Mouse (Mus musculus): Measurements from ENCODE around the gene Tfeb. TPM values are rescaled to one million over a fixed set of nuclear protein-coding genes. Genes with fewer than 3 reads are reported as not detected.

The Tfeb gene
- polyA plus RNA-seq, 1 experiment from 2014 or later, result 30.7 TPM

- Histone ChIP-seq H3K27me3 (replicated peaks; ENCODE audit: control insufficient read depth, insufficient read depth, low read length) (no peaks in the 10 kb centered on the region), H3K4me2 (ENCODE audit: low read depth, low read length) (no peak overlapping the region), H3K4me3 (ENCODE audit: low read length) (no peak overlapping the region), H3K9me3 (ENCODE audit: control insufficient read depth, low read length) (peaks cover 6% of the 10 kb centered on the region; the same call in 1 of the 2 replicates), H3K9ac (ENCODE audit: low read depth, low read length) (no peak overlapping the region), H3K27ac (ENCODE audit: low read length) (no peak overlapping the region), H3K4me1 (ENCODE audit: control insufficient read depth, insufficient read depth, low read length) (peaks cover 13% of the 10 kb centered on the region), H3K36me3 (ENCODE audit: control insufficient read depth, insufficient read depth, low read length) (no peaks in the 10 kb centered on the region)
- no peak for ATAC-seq
- 77% methylated on average over 11 of the region's 11 CpGs for WGBS
These were observed 32.8 kb downstream of the Tfeb start for GRCm38 (mm10) chr17:47769389-47770299.

GRCm38 (mm10) chr17:47773604-47774003 is 36.8 kb downstream of the Tfeb start:
- 58% methylated on average over 6 of the region's 6 CpGs for WGBS
- no peak for ATAC-seq
- Histone ChIP-seq H3K27ac (ENCODE audit: low read length) (0 out of 2 replicates have a peak overlapping the region, but pooled peaks have one; percentile 3), H3K4me1 (ENCODE audit: control insufficient read depth, insufficient read depth, low read length) (0 out of 2 replicates have a peak, but pooled peaks cover 2% of the 10 kb centered on the region), H3K9ac (ENCODE audit: low read depth, low read length) (no peak overlapping the region), H3K4me3 (ENCODE audit: low read length) (no peak overlapping the region), H3K36me3 (ENCODE audit: control insufficient read depth, insufficient read depth, low read length) (no peaks in the 10 kb centered on the region), H3K4me2 (ENCODE audit: low read depth, low read length) (no peak overlapping the region), H3K27me3 (replicated peaks; ENCODE audit: control insufficient read depth, insufficient read depth, low read length) (no peaks in the 10 kb centered on the region), H3K9me3 (ENCODE audit: control insufficient read depth, low read length) (peaks cover 6% of the 10 kb centered on the region; the same call in 1 of the 2 replicates)

- 69% methylated on average over 2 of the region's 2 CpGs for WGBS
- Histone ChIP-seq H3K27ac (ENCODE audit: low read length) (no peak overlapping the region), H3K4me1 (ENCODE audit: control insufficient read depth, insufficient read depth, low read length) (0 out of 2 replicates have a peak, but pooled peaks cover 7% of the 10 kb centered on the region), H3K4me2 (ENCODE audit: low read depth, low read length) (no peak overlapping the region), H3K36me3 (ENCODE audit: control insufficient read depth, insufficient read depth, low read length) (no peaks in the 10 kb centered on the region), H3K27me3 (replicated peaks; ENCODE audit: control insufficient read depth, insufficient read depth, low read length) (no peaks in the 10 kb centered on the region), H3K9ac (ENCODE audit: low read depth, low read length) (no peak overlapping the region), H3K4me3 (ENCODE audit: low read length) (no peak overlapping the region), H3K9me3 (ENCODE audit: control insufficient read depth, low read length) (peaks cover 2% of the 10 kb centered on the region; the same call in 1 of the 2 replicates)
- no peak for ATAC-seq
These were observed 40.3 kb downstream of the Tfeb start for GRCm38 (mm10) chr17:47777141-47777540.

GRCm38 (mm10) chr17:47780470-47780869 is 43.6 kb downstream of the Tfeb start:
- H3K27ac ChIP-seq (ENCODE audit: low read length), result no peak overlapping the region
- no peaks in the 10 kb centered on the region for H3K27me3 ChIP-seq (replicated peaks; ENCODE audit: control insufficient read depth, insufficient read depth, low read length)
- no peak overlapping the region for H3K4me3 ChIP-seq (ENCODE audit: low read length)
- H3K9ac ChIP-seq (ENCODE audit: low read depth, low read length), result no peak overlapping the region
- H3K36me3 ChIP-seq (ENCODE audit: control insufficient read depth, insufficient read depth, low read length), result no peaks in the 10 kb centered on the region
- H3K4me2 ChIP-seq (ENCODE audit: low read depth, low read length), result no peak overlapping the region
- no peaks in the 10 kb centered on the region for H3K9me3 ChIP-seq (ENCODE audit: control insufficient read depth, low read length)
- H3K4me1 ChIP-seq (ENCODE audit: control insufficient read depth, insufficient read depth, low read length), result 0 out of 2 replicates have a peak, but pooled peaks cover 12% of the 10 kb centered on the region
- 80% methylated on average over 10 of the region's 10 CpGs for WGBS
- ATAC-seq, result no peak

GRCm38 (mm10) chr17:47782486-47782885 is 45.7 kb downstream of the Tfeb start:
- Histone ChIP-seq H3K27me3 (replicated peaks; ENCODE audit: control insufficient read depth, insufficient read depth, low read length) (no peaks in the 10 kb centered on the region), H3K9me3 (ENCODE audit: control insufficient read depth, low read length) (no peaks in the 10 kb centered on the region), H3K4me1 (ENCODE audit: control insufficient read depth, insufficient read depth, low read length) (peaks cover 12% of the 10 kb centered on the region; the same call in 1 of the 2 replicates), H3K4me3 (ENCODE audit: low read length) (no peak overlapping the region), H3K9ac (ENCODE audit: low read depth, low read length) (no peak overlapping the region), H3K27ac (ENCODE audit: low read length) (no peak overlapping the region), H3K4me2 (ENCODE audit: low read depth, low read length) (no peak overlapping the region), H3K36me3 (ENCODE audit: control insufficient read depth, insufficient read depth, low read length) (no peaks in the 10 kb centered on the region)
- 78% methylated on average over 3 of the region's 3 CpGs for WGBS
- ATAC-seq, result no peak

GRCm38 (mm10) chr17:47783445-47784223 is 46.8 kb downstream of the Tfeb start:
- Histone ChIP-seq H3K4me1 (ENCODE audit: control insufficient read depth, insufficient read depth, low read length) (peaks cover 22% of the 10 kb centered on the region), H3K9ac (ENCODE audit: low read depth, low read length) (no peak overlapping the region), H3K27ac (ENCODE audit: low read length) (no peak overlapping the region), H3K9me3 (ENCODE audit: control insufficient read depth, low read length) (no peaks in the 10 kb centered on the region), H3K4me2 (ENCODE audit: low read depth, low read length) (no peak overlapping the region), H3K4me3 (ENCODE audit: low read length) (no peak overlapping the region), H3K27me3 (replicated peaks; ENCODE audit: control insufficient read depth, insufficient read depth, low read length) (no peaks in the 10 kb centered on the region), H3K36me3 (ENCODE audit: control insufficient read depth, insufficient read depth, low read length) (no peaks in the 10 kb centered on the region)
- ATAC-seq, result no peak
- WGBS, result 74% methylated on average over 8 of the region's 8 CpGs

GRCm38 (mm10) chr17:47784411-47784810 is 47.6 kb downstream of the Tfeb start:
- H3K4me1 ChIP-seq (ENCODE audit: control insufficient read depth, insufficient read depth, low read length), result peaks cover 25% of the 10 kb centered on the region
- H3K4me3 ChIP-seq (ENCODE audit: low read length), result no peak overlapping the region
- H3K27ac ChIP-seq (ENCODE audit: low read length), result no peak overlapping the region
- H3K27me3 ChIP-seq (replicated peaks; ENCODE audit: control insufficient read depth, insufficient read depth, low read length), result no peaks in the 10 kb centered on the region
- 80% methylated on average over 6 of the region's 6 CpGs for WGBS
- no peaks in the 10 kb centered on the region for H3K9me3 ChIP-seq (ENCODE audit: control insufficient read depth, low read length)
- no peak for ATAC-seq
- H3K36me3 ChIP-seq (ENCODE audit: control insufficient read depth, insufficient read depth, low read length), result no peaks in the 10 kb centered on the region
- H3K9ac ChIP-seq (ENCODE audit: low read depth, low read length), result no peak overlapping the region
- H3K4me2 ChIP-seq (ENCODE audit: low read depth, low read length), result no peak overlapping the region

- no peak for ATAC-seq
- H3K27me3 ChIP-seq (replicated peaks; ENCODE audit: control insufficient read depth, insufficient read depth, low read length), result no peaks in the 10 kb centered on the region
- H3K9me3 ChIP-seq (ENCODE audit: control insufficient read depth, low read length), result no peaks in the 10 kb centered on the region
- peak overlapping the region; percentile 36; the same call in 1 of the 2 replicates for H3K9ac ChIP-seq (ENCODE audit: low read depth, low read length)
- H3K36me3 ChIP-seq (ENCODE audit: control insufficient read depth, insufficient read depth, low read length), result no peaks in the 10 kb centered on the region
- 51% methylated on average over 8 of the region's 8 CpGs for WGBS
- H3K4me3 ChIP-seq (ENCODE audit: low read length), result no peak overlapping the region
- peaks cover 24% of the 10 kb centered on the region for H3K4me1 ChIP-seq (ENCODE audit: control insufficient read depth, insufficient read depth, low read length)
- H3K4me2 ChIP-seq (ENCODE audit: low read depth, low read length), result no peak overlapping the region
- no peak overlapping the region for H3K27ac ChIP-seq (ENCODE audit: low read length)
These were observed 50.8 kb downstream of the Tfeb start for GRCm38 (mm10) chr17:47787632-47788031.

- Histone ChIP-seq H3K27me3 (replicated peaks; ENCODE audit: control insufficient read depth, insufficient read depth, low read length) (no peaks in the 10 kb centered on the region), H3K4me3 (ENCODE audit: low read length) (no peak overlapping the region), H3K9me3 (ENCODE audit: control insufficient read depth, low read length) (no peaks in the 10 kb centered on the region), H3K36me3 (ENCODE audit: control insufficient read depth, insufficient read depth, low read length) (no peaks in the 10 kb centered on the region), H3K4me2 (ENCODE audit: low read depth, low read length) (no peak overlapping the region), H3K27ac (ENCODE audit: low read length) (no peak overlapping the region), H3K9ac (ENCODE audit: low read depth, low read length) (no peak overlapping the region), H3K4me1 (ENCODE audit: control insufficient read depth, insufficient read depth, low read length) (peaks cover 26% of the 10 kb centered on the region)
- ATAC-seq, result no peak
- 11% methylated on average over 4 of the region's 4 CpGs for WGBS
These were observed 51.5 kb downstream of the Tfeb start for GRCm38 (mm10) chr17:47788306-47788705.

Data from intestine, embryonic 16.5 days (tissue).